ENCODE assay signal across 19 mouse cellular contexts in genomic region chr10:49136816-49137215, GRCm38 (mm10).
"Had no signal": no experiment of that assay in that cellular context is flagged by ENCODE, and none has a peak within 500 bp of the region (broad histone marks: within the 10 kb centered on the region; RNA-seq: fewer than 3 reads in every experiment).

No protein-coding gene starts in this region.

- H3K4me3 ChIP-seq: midbrain, embryonic 10.5 days; midbrain, embryonic 12.5 days; myocyte; neural tube, embryonic 13.5 days; neural tube, embryonic 15.5 days had no signal

- DNase-seq: lung, adult 18-20 months; lung, embryonic 14.5 days; lung, postnatal 10 days; lung, postnatal 4 days; midbrain, embryonic 14.5 days; retina, postnatal 1 day; right cerebral cortex, adult 18-20 months; right cerebral cortex, postnatal 25 days; right cerebral cortex, postnatal 4 days; spleen, adult 18-20 months; thymus, adult 18-20 months; thymus, postnatal 25 days; thymus, postnatal 4 days had no signal

- H3K36me3 ChIP-seq: midbrain, embryonic 10.5 days; midbrain, embryonic 12.5 days; neural tube, embryonic 13.5 days; neural tube, embryonic 15.5 days had no signal

- ATAC-seq: midbrain, embryonic 16.5 days had no signal

- H3K4me1 ChIP-seq: midbrain, embryonic 10.5 days; midbrain, embryonic 12.5 days; neural tube, embryonic 13.5 days; neural tube, embryonic 15.5 days had no signal

- H3K9me3 ChIP-seq: midbrain, embryonic 10.5 days; midbrain, embryonic 12.5 days; neural tube, embryonic 13.5 days; neural tube, embryonic 15.5 days had no signal

- H3K27me3 ChIP-seq: midbrain, embryonic 12.5 days; neural tube, embryonic 13.5 days; neural tube, embryonic 15.5 days had no signal

- H3K4me2 ChIP-seq: lung, embryonic 14.5 days; midbrain, embryonic 12.5 days; neural tube, embryonic 13.5 days; neural tube, embryonic 15.5 days had no signal

- H3K27ac ChIP-seq: midbrain, embryonic 10.5 days; midbrain, embryonic 12.5 days; neural tube, embryonic 13.5 days; neural tube, embryonic 15.5 days had no signal

- H3K9ac ChIP-seq: lung, embryonic 14.5 days; midbrain, embryonic 12.5 days; neural tube, embryonic 13.5 days; neural tube, embryonic 15.5 days had no signal
